Mouse (Mus musculus): ENCODE results near the gene Dner.

- no peak for TF ChIP-seq CTCF (IDR thresholded peaks at IDR 0.05; ENCODE audit: low read depth, low read length)
- no peak for TF ChIP-seq POLR2A (IDR thresholded peaks at IDR 0.05; ENCODE audit: borderline replicate concordance, low read depth, low read length)
These were observed 207.5 kb downstream of the Dner start for GRCm38 (mm10) chr1:84488546-84488945.

Data from bone marrow macrophage, adult 2 months (primary cell).